Mouse (Mus musculus) right cerebral cortex, adult 18-20 months (tissue): Measurements from ENCODE around the gene Cend1.
"Not testable (repeated sequence)": the region's sequence is repeated elsewhere in the genome, so short reads cannot be mapped to it uniquely, and the experiment has no call there.

Experiments
- DNase-seq: peaks from one replicate; pipeline ENCODE4 v3.0.0; 2022; ENCODE audit warnings: mixed read lengths

The Cend1 gene

DNA sequence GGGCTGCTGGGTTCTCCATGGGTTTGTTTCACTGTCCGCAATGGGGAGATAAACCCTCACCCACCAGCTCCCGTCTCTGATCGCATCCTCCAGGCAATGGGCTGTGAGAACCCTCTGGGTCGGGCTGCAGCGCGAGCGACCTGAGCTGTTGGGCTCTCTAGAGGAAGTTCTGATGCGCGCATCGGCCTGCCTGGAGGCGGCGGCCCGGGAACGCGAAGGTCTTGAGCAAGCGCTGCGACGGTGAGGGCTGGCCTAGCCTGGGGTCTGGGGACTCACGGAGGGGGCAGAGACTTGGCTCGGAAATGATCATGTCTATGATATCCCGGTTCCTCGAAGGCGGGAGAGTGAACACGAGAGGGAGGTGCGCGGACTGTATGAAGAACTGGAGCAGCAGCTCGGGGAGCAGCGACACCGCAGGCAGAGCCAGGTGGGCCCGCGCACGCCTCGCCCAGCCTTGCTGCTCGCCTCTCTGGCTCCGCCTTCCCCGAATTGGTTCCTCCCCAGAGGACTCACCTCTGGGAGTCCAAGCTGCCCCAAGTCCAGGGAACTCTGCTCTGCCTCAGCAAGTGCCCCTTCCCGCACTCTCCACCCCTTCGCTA is 35.4 kb upstream of the Cend1 start:
- DNase-seq: no peak

DNA sequence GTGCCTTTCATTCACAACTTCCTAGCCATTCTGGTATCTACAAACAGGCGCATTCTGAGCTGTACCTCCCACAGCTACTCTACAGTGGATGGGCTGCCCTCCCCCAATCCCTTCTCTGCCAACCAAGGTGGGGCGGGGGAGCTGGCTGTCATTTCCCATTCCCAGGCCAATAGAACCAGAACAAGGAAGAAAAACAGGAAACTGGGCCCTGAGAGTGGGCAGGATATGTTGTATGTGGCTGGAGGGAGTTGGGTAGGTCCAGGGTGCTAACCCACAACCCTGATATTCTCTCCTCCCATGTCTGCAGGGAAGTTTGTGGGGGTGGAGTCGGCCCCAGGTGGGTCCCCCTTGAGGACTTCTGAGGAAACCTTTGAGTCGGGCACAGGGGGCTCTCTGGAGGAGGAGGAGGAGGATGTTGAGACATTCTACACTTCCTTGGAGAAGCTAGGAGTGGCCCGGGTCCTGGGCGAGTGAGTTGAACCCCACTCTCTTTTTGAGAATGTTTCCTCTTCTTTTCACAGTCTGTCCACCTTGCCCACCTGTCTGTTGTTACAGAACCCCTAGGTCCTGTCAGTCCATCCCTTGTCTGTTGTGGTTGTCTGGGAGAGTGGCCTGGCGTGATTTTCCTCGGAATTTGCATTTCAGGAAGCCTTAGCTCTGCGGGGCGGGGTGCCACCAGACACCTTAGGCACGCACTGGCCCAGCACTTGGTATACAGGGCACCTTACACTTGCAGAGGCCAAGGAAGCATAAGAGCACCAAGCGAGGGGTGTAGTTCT is 34.7 kb upstream of the Cend1 start:
- DNase-seq: no peak

DNA sequence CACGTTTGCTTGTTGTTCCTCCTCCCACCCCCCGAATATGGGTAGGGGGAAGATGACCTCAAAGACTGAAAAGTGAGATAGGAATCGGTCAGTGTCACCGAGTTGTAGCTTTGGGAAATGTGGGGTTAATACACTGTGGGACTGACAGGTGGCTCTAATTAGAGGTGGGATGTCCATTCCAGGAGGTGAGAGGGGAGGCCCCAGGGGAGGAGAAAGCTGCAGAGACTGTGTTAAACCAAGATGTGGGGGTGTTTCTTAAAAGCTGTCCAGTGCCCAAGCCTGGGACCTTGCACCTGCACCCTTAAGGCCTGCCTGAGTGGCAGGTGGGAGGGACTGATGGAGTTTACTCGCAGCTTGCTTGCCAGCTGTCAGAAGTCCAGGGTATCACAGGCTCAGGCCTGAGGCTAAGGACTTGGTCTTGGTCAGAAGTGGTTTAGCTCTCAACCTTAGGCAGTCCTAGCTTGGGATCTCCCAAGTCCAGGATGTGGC is 33.1 kb upstream of the Cend1 start:
- no peak for DNase-seq

DNA sequence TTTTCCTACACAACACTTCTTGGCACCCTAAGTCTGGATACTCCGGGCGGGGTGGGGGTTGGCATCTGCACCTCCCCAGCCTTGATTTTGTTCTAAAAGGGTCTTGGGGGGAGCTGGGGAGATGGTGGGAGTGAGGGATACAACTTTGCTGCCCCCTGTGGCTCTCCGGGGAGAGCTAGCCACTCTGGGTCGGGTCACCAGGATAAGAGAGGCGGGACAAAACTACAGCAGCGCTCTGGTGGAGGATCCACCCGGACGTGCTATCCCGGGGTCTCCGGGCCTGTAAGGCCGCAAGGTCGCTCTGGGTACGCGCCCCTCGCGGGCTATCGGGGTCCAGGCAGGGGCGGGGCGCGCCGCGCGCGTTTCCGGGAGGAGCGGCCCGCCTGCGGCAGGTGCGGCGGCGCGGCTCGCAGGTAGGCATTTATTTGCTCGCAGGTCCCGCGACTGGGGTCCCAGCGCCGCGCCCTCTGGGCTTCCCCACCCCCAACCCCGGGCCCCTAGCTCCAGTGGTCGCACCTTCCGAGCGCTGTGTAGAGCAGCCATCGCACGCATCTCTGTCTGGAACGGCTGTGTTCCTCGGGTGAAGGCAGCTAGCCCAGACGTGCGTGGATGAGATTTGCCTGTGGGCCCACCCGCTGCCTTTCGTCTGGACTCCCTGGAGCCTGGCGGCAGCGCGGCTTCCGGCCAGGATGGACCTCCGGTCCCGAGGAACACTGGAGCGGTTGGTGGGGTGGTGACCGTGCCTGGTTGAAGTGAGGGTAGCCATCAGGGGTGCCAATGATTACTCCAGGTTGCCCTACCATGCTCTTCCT is 32.4 kb upstream of the Cend1 start:
- DNase-seq: no peak

DNA sequence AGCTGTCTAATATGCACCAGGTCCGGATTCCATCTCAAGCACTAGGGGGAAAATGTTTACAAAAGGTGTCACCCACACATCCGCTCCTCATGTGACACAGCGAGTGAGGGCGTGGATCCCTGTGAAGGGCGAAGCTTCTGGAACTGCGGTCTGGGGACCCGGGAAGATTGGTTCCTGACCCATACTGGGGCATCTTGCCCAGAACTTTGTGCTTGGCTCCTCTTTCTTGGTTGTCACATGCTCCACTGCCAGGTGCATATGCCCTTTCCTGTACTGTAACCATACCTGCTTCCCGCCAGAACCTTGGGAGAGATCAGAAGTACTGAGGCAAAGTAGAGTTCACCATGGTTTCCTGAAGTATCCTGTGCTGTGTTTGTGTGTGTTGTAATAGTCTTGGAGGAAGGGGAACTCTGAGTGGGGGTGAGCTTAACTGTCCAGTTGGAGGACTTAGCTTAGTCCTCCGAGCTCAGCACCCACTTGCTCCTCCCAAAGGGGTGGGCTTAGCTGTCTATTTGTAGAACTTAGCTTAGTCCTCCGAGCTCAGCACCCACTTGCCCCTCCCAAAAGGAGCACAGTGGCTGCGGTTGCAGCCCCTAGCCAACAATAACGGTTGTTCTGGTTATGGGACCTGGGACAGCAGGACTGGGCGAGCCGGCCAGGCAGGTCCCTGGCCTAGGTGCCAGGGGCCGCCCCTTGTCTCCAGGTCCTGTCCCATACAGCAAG is 31.3 kb upstream of the Cend1 start, which contains the start of gene Cracr2b:
Cracr2b (plus strand) TSS at position 704 of the 723 bp plus-strand sequence.
- no peak for DNase-seq

DNA sequence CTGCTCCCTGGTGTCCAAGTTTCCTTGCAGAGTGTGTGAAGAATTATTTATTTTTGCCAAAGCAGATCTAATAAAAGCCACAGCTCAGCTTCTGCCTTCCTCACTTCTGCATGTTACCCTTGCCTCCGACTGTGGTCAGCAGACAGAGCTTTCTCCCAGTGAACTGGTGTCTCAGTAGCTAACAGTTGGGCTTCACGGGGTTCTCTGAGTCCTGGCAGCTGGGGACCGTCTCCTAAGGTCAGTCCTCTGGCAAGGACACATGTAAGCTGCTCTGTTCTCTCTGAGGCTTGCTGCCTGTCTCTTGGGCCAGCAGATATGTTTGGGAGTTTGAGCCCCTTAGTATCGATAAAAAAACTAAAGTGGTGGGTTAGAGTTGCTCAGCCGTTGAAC is 30.7 kb upstream of the Cend1 start:
- DNase-seq: no peak

DNA sequence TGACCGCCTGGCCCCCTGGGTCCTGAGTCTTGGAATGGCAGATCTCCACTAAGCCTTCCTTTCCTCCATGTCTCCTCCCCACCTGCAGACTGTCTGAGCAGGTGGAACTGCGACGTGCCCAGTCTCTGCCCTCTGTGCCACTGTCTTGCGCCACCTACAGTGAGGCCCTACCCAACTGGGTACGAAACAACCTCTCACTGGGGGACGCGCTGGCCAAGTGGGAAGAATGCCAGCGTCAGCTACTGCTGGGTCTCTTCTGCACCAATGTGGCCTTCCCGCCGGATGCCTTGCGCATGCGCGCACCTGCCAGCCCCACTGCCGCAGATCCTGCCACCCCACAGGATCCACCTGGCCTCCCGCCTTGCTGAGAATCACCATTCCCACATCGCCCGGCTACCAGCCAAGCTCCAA is 30.0 kb upstream of the Cend1 start:
- no peak for DNase-seq

DNA sequence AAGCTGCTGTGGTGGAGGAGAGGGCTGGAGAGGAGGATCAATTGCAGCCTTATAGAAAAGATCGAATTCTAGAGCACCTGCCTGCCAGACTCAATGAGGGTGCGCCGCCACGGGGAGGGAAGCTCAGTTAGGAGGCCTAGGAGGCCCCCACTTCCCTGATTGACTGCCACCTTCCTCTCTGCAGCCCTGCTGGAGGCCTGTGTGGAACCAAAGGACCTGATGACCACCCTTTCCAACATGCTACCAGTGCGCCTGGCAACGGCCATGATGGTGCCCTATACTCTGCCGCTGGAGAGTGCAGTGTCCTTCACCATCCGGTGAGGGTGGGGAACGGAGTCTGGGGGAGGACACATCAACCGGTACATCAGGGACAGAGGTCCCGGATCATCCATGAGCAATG is 29.4 kb upstream of the Cend1 start:
- no peak for DNase-seq

DNA sequence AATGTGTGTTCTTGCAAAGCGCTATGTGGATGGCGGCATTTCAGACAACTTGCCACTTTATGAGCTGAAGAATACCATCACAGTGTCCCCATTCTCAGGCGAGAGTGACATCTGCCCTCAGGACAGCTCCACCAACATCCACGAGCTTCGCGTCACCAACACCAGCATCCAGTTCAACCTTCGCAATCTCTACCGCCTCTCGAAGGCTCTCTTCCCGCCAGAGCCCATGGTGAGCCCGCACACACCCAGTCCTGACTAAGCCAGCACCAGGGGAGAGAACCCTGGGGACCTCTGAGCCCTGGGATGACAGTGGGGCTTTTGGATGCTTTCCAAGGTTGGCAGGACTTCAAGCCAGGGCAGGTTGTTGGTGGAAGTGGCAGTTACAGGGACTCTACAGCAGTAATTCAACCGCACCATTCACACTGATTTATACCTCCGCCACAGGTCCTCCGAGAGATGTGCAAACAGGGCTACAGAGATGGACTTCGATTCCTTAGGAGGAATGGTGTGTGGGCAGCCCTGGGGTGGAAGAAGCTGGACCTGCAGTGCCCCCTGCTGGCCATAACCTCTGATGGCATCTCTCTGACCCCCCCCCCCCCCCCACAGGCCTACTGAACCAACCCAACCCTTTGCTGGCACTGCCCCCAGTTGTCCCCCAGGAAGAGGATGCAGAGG is 28.8 kb upstream of the Cend1 start:
- no peak for DNase-seq

DNA sequence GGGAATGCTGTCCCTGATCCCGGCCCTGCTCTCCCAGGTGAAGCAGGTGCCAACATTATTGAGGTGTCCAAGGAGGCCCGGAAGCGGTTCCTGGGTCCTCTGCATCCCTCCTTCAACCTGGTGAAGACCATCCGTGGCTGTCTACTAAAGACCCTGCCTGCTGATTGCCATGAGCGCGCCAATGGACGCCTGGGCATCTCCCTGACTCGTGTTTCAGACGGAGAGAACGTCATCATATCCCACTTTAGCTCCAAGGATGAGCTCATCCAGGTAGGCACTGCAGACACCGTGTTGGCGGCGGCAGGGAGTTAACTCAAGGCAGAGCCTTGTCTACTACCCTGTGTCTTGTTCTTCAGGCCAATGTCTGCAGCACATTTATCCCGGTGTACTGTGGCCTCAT is 27.9 kb upstream of the Cend1 start:
- no peak for DNase-seq

DNA sequence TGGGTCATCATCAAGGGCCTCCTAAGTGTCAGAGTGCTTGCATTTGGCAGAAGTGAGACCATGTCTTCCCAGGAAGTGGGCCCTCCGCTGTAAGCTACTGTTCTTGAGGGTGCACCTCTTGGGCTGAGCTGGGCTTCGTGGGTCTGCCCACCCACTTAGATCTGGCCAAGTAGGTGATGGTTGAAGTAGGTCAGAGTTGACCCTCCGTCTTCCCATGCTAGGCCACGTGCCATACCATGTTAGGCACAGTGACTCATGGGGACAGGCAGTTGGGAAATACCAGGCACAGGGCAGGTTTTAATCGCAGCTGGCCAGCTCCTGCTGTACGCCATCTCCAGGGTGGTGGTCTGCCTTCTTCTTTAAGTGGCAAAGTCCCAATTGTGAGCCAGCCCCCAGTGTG is 27.4 kb upstream of the Cend1 start:
- DNase-seq: no peak

DNA sequence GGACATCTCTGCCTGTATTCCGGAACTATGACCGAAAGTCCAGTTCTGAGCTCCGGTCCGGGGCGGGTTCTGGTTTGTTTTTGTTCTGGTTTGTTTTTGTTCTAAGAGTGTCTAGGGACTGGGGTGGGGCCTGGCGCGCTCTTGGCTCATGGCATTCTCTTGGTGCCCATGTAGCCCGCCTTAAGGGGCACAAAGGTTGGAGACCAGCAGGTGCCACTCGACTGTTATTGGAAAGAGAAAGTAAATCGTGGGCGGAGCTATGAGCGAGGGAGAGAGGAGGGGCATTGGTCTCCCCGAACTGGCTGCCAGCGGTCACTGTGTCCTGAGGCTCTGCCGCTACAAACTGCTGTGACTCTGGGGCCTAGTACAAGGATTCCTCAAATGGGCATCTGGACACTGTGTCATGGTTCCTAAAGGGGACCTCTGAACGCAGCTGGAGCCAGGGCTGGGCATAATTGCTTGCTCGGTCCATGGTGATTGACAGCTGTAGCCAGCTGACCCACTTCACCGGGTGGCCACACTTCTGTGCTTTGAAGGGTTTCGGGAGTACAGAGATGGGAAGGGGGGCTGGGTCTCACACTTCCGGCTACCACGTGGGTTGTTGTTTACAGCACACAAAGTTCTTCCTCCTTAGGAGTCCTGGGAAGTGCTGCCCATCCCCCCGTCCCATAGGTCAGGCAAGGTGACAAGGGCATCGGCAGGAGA is 26.5 kb upstream of the Cend1 start:
- peak; percentile 53 for DNase-seq

DNA sequence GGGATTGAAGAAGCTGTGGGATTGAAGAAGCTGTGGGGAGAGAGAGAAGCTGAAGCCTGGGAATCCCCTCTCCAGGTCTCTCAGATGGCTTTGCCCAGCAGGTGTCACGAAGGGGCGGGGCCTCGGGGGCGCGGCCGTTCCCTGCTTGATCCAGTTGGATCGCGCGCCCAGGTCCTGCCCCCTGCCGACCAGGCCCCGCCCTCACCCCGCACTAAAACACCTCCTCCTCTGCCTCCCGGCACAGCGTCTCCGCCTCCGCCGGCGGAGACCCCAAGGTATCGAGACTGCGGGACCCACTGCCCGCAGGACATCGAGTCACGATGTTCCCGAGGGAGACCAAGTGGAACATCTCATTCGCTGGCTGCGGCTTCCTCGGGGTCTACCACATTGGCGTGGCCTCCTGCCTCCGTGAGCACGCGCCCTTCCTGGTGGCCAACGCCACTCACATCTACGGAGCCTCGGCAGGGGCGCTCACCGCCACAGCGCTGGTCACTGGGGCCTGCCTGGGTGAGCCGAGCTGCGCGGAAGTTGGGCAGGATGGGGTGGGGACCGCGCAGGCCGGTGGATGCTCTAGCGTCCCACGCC is 25.8 kb upstream of the Cend1 start, which contains the start of gene Pnpla2:
Pnpla2 (plus strand) TSS at position 232 of the 585 bp plus-strand sequence.
- DNase-seq: peak; percentile 93

DNA sequence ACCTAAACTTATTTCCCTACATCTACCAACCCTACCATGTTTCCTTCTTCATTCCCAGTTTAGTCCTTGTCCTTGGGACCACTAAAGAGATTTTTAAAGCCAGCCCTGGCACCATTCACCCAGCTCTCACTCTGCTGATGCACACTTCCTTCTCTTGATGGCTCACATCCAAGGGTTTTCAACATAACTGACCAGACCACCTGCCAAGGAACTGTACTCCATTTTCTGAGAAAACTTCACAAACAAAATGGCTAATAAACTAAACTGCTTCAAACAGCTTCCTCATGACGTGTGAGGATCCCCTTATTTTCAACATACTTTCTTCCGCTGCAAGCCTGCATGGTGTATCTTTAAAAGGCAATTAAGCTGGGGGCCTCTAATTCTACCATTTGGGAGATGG is 24.3 kb upstream of the Cend1 start:
- DNase-seq: no peak

DNA sequence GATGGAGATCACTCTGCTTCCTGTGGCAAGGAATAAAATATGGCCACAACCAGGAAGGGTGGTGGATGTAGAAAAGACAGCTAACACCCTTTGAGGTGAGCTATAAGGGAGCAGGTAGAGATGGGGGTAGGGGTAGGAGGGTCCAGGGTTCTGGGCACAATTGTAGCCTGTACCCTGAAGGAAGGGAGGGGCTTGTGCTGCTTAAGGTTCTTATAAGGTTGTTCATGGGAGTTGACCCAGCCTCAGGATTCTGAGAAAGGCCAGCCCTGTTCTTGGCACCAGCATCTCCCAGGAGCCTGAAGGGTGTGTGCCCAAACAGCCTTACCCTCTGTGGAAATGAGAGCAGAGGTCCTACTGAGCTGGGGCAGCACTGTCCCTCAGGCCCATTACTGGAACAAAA is 22.6 kb upstream of the Cend1 start:
- DNase-seq: no peak

DNA sequence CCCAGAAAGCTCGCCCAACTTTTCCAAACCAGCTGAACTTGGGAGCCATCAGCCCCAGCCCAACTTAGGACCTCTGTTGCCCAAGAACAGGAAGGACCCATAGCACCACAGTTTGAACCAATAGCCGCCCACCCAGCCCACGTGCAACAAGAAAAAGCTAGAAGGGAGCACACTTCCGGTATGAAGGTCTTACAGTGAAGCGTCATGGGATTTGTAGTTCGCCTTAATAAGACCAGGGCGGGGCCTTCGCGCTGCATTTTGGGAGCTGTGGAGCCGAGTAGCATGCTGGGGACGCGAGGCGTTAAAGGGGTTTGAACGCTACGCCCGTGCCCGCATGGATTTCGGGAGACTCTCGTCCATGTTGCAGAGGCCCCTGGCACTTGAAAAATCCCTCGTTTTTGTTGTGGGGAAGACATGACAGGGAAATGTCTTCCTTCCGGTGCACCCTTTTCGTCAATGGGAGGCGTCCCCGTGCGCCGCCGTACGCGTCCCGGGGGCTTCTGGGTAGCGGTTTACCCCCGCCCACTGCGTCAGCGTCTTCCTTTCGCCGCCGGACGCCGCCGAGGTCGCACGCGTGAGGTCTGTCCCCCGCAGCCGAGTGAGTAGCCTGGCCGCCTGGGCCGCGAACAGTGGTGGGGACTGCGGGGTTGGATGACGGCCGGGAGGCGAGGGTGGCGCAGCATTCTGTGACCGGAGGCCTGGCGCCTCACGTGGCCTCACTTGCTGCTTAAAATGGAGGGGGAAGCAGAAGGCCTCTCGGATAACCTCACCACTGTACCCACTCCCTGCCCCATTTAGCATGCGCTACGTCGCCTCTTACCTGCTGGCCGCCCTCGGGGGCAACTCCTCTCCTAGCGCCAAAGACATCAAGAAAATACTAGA is 18.1 kb upstream of the Cend1 start, which contains the start of gene Rplp2:
Rplp2 (plus strand) TSS at position 261 of the 882 bp plus-strand sequence.
- DNase-seq: peak; percentile 96

DNA sequence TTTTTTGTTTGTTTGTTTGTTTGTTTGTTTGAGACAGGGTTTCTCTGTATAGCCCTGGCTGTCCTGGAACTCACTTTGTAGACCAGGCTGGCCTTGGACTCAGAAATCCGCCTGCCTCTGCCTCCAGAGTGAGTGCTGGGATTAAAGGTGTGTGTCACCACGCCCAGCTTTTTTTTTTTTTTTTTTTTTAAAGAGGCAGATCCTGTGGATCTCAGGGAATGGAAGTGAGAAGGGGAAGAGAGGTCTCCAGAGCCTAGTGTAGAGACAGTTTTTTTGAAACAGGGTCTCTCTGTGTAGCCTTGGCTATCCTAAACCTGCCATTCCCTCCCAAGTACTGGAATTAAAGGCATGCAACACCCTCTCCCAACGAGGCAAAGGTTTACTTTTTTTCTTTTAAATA is 17.1 kb upstream of the Cend1 start:
- DNase-seq: not testable (repeated sequence)

DNA sequence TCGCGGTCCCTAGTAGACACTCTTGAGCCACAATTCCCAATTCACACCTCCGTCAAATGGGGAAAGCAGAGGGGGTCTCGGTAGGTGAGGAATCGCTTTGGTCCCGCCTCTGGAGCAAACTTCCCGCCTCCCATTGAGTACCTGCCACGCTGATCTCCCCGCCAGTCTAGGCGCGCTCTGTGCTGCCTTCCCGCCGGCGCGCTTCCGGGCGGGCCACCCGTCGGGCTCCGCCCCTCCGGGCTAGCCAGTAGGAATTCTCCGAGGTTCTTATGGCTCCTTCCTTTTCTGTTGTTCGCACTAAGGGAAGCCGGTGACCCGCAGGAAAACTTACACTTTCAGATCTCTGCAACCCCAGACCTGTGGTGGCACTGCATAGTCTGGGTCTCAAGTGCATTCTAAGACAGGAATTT is 14.5 kb upstream of the Cend1 start, which contains the start of gene Pidd1:
Pidd1 (minus strand) TSS at position 198 of the 410 bp plus-strand sequence.
- no peak for DNase-seq

DNA sequence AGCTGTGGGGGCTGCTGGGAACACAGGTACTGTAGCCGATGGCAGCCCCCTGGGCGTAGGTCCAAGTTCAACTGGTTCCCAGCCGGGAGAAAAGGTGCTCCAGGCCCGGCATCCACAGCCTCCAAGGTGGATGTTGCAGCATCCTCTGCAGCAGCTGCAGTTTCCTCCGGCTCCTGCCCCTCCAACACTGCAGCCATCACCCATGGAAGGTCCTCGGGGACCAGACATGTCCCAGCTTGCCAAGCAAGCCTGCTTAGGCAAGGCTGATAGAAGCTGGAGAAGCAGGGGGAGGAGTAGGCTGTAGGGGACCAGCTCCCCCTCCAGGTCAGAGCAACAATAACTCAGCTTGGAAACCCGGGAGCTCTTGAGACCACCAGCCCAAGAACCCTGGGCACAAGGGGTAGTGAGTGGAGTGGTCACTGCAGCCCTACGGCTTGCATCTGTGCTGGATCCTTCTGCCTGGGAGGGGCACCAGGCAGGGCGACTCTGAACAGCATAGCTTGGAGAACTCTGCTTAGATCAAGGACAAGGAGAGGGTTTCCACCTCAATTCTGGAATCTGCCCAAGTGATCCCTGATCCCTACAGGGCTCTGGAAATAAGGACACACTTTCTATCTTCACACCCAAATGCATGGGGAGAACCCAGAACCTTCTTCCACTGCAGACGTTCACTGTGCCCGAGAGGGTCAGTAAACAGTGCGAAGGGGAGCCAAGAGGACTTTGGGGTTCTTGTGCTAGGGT is 14.0 kb upstream of the Cend1 start:
- DNase-seq: no peak
